Mouse (Mus musculus): ENCODE results near the gene Olfr223.

DNA sequence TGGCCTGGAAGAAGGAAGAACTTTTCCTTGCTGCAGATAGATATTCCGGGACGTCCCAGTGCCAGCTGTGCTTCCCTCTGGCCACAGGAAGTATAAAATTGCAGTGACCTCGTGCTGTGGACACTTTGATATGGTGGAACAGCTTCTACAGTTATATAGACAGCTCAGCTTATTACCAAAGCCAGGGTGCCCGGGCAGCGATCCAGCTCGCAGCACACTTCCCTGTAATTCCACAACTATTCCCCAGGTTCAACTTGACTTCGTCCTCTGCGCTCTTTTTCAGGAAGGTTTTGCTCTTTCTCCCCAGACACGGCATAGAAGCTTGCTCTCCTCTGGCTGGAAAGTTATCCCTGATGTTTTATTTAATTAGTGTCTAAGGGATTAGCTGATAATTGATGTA lies 17.4 kb downstream of the Olfr223 start:
- TF ChIP-seq CTCF (IDR thresholded peaks at IDR 0.05; ENCODE audit: borderline replicate concordance, control insufficient read depth, extremely low read depth, insufficient read depth, low read length, poor library complexity): no peak
- no peak for TF ChIP-seq POLR2A (IDR thresholded peaks at IDR 0.05; ENCODE audit: control insufficient read depth, extremely low read depth, insufficient read depth, low read length, poor library complexity)
